Mouse (Mus musculus) intestine, postnatal 0 days (tissue): ENCODE measurements around the gene Yipf2. TPM values are rescaled to one million over a fixed set of nuclear protein-coding genes. Genes with fewer than 3 reads are reported as not detected.

ENCODE experiments used
- ATAC-seq: fragments of 200-750 bp; cut with Nextera tagmentation; 2 replicates; pipeline ENCODE4 v1.8.0; 2017; ENCODE audit warnings: mild to moderate bottlenecking, moderate TSS enrichment, moderate library complexity
- H3K27ac ChIP-seq: fragments of 300-500 bp; sonication (generic); 2 replicates; pipeline ENCODE4 v1.5.1; 2014; ENCODE audit warnings: mild to moderate bottlenecking, low read depth, low read length, moderate library complexity
- H3K27me3 ChIP-seq: fragments of 300-500 bp; sonication (generic); replicated peaks from 2 replicates; pipeline ENCODE4 v1.6.1; 2014; ENCODE audit warnings: low read length, mixed read lengths; ENCODE audit not compliant: control insufficient read depth, insufficient read depth
- H3K36me3 ChIP-seq: fragments of 300-500 bp; sonication (generic); 2 replicates; pipeline ENCODE4 v1.6.1; 2014; ENCODE audit warnings: mild to moderate bottlenecking, moderate library complexity; ENCODE audit not compliant: control insufficient read depth, insufficient read depth
- H3K4me1 ChIP-seq: fragments of 300-500 bp; sonication (generic); replicated peaks from 2 replicates; pipeline ENCODE4 v1.6.1; 2014; ENCODE audit warnings: antibody characterized with exemption, low read length, mixed read lengths; ENCODE audit not compliant: control insufficient read depth, insufficient read depth
- H3K4me2 ChIP-seq: fragments of 300-500 bp; sonication (generic); replicated peaks from 2 replicates; pipeline ENCODE4 v1.6.1; 2014; ENCODE audit warnings: low read depth, mild to moderate bottlenecking, moderate library complexity
- H3K4me3 ChIP-seq: fragments of 300-500 bp; sonication (generic); 2 replicates; pipeline ENCODE4 v1.5.1; 2014; ENCODE audit warnings: low read depth, low read length
- H3K9ac ChIP-seq: fragments of 300-500 bp; sonication (generic); 2 replicates; pipeline ENCODE4 v1.6.1; 2014; ENCODE audit warnings: mild to moderate bottlenecking, low read depth, low read length
- H3K9me3 ChIP-seq: fragments of 300-500 bp; sonication (generic); 2 replicates; pipeline ENCODE4 v1.6.1; 2016; ENCODE audit warnings: mixed run types; ENCODE audit not compliant: control insufficient read depth
- CTCF ChIP-seq: sonication (generic); IDR thresholded peaks from 2 replicates; pipeline ENCODE4 v1.5.1; 2016; ENCODE audit warnings: low read depth, mild to moderate bottlenecking, control low read depth, antibody characterized with exemption, moderate library complexity
- WGBS: fragments of 180-500 bp; shearing (Covaris S2); extraction: QIAGEN DNeasy Blood & Tissue Kit; methylation state at CpG from one replicate; pipeline ENCODE4 v1.1.7; 2014; 5-methylcytosine and 5-hydroxymethylcytosine counted together
- polyA plus RNA-seq: library from polyadenylated mRNA; unstranded; fragments of >200 nt; fragmentation: Nextera tagmentation; extraction: Ambion mirVana; gene quantifications from 2 replicates; pipeline ENCODE4 v1.2.1, GENCODE M21; 2015

The Yipf2 gene
- polyA plus RNA-seq, 1 experiment from 2014 or later: 19.2 TPM

GRCm38 (mm10) chr9:21578226-21578625 lies 14.4 kb downstream of the Yipf2 start:
- WGBS: 63% methylated on average over 3 of the region's 3 CpGs

GRCm38 (mm10) chr9:21576286-21576685 lies 16.3 kb downstream of the Yipf2 start:
- 89% methylated on average over 1 of the region's 1 CpGs for WGBS
- TF ChIP-seq CTCF: no peak
- no peak for ATAC-seq
- Histone ChIP-seq H3K27ac (no peak overlapping the region), H3K9me3 (no peaks in the 10 kb centered on the region), H3K4me2 (no peak overlapping the region), H3K4me1 (no peaks in the 10 kb centered on the region), H3K27me3 (no peaks in the 10 kb centered on the region), H3K9ac (no peak overlapping the region), H3K36me3 (peaks cover 77% of the 10 kb centered on the region), H3K4me3 (no peak overlapping the region)

More at GRCm38 (mm10) chr9:21578226-21578625, 14.4 kb downstream of the Yipf2 start:
- Histone ChIP-seq H3K4me3 (no peak overlapping the region), H3K9ac (no peak overlapping the region), H3K36me3 (peaks cover 74% of the 10 kb centered on the region), H3K27me3 (no peaks in the 10 kb centered on the region), H3K9me3 (no peaks in the 10 kb centered on the region), H3K4me2 (no peak overlapping the region), H3K27ac (no peak overlapping the region), H3K4me1 (no peaks in the 10 kb centered on the region)
- no peak for TF ChIP-seq CTCF
- ATAC-seq: no peak

DNA sequence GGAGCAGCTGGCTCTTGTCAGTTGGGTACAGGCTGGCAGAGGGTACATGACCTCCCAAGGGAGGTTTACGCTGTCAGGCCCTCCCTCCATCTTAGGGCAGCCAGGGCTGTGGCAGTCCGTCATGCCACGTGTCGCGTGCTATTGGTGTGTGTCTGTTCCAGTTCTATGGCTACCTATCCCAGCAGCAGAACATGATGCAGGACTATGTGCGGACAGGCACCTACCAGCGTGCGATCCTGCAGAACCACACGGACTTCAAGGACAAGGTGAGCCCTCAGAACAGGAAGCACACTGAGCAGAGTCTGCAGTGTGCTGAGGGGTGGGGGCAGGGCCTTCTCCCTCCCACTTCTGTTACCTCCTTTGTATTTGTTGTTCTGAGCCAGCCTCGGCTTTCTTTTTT lies 17.4 kb downstream of the Yipf2 start:
- H3K27me3 ChIP-seq: no peaks in the 10 kb centered on the region
- no peak for TF ChIP-seq CTCF
- H3K27ac ChIP-seq: no peak overlapping the region
- no peaks in the 10 kb centered on the region for H3K9me3 ChIP-seq
- H3K4me3 ChIP-seq: no peak overlapping the region
- ATAC-seq: no peak
- H3K4me2 ChIP-seq: no peak overlapping the region
- 93% methylated on average over 10 of the region's 10 CpGs for WGBS
- H3K4me1 ChIP-seq: no peaks in the 10 kb centered on the region
- peaks cover 83% of the 10 kb centered on the region for H3K36me3 ChIP-seq
- no peak overlapping the region for H3K9ac ChIP-seq

DNA sequence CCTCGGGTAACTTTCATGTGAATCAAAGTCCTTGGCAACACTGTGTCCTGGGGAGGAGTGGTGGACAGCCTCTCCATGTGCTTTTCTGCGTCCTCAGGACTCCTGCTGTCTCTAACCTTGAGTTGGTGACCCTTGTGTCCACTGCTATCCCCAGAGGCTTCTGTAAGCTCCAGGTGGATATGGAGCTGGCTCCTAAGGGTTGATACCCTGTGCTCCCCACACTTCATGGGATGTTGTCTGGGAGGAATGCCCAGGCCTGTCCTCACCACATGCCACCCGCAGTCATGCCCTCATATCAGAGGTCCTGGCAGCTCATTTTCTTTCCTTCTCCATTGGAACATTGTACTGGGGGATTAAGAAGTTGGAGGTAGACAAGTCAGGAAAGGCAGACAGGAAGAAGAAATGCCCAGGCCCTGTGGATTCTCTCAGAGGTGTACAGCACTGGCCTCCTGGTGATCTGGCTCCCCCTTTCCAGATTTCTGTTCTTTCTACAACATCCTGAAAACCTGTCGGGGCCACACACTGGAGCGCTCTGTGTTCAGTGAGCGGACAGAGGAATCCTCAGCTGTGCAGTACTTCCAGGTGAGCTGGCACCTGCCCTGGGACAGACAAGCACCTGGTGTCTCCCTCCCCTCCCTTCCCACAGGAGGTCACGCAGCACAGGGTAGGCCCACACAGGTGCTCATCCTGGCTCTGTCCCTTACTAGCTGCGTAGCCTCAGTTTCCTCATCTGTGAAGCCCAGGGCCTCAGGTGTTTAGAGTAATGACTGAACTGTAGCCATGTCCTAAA lies 18.4 kb downstream of the Yipf2 start:
- H3K4me3 ChIP-seq: no peak overlapping the region
- no peaks in the 10 kb centered on the region for H3K27me3 ChIP-seq
- H3K9ac ChIP-seq: no peak overlapping the region
- TF ChIP-seq CTCF: no peak
- H3K4me1 ChIP-seq: no peaks in the 10 kb centered on the region
- H3K9me3 ChIP-seq: no peaks in the 10 kb centered on the region
- H3K27ac ChIP-seq: peak overlapping the region; percentile 23; the same call in 1 of the 2 replicates
- peaks cover 82% of the 10 kb centered on the region for H3K36me3 ChIP-seq
- WGBS: 92% methylated on average over 8 of the region's 8 CpGs
- no peak overlapping the region for H3K4me2 ChIP-seq
- ATAC-seq: no peak

GRCm38 (mm10) chr9:21568657-21569255 lies 23.9 kb downstream of the Yipf2 start:
- Histone ChIP-seq H3K4me1 (no peaks in the 10 kb centered on the region), H3K27me3 (no peaks in the 10 kb centered on the region), H3K27ac (no peak overlapping the region), H3K4me3 (no peak overlapping the region), H3K36me3 (peaks cover 38% of the 10 kb centered on the region), H3K4me2 (no peak overlapping the region), H3K9me3 (no peaks in the 10 kb centered on the region), H3K9ac (no peak overlapping the region)
- WGBS: 82% methylated on average over 8 of the region's 8 CpGs
- ATAC-seq: no peak
- no peak for TF ChIP-seq CTCF

DNA sequence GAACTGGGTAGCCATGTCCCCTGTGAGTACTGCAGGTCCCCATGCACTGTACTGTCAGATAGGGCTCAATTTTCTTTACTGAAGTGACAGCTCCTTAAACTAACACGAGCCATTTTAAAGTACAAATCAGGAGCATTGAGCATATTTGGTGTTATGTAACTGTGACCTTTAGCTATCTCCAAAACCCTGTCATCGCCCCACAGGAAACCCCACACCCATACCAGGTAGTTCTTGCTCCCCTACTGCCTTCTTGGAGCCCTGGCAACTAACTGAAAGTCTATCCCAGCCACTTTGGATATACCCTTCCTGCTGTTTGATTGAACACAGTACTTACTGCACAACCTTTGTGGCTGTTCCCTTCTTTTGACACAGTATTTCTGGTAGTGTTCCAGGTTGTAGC lies 25.6 kb downstream of the Yipf2 start:
- no peak overlapping the region for H3K9ac ChIP-seq
- H3K4me3 ChIP-seq: no peak overlapping the region
- no peaks in the 10 kb centered on the region for H3K27me3 ChIP-seq
- no peak overlapping the region for H3K27ac ChIP-seq
- no peak for ATAC-seq
- H3K4me1 ChIP-seq: no peaks in the 10 kb centered on the region
- H3K4me2 ChIP-seq: no peak overlapping the region
- WGBS: 67% methylated on average over 2 of the region's 2 CpGs
- H3K9me3 ChIP-seq: no peaks in the 10 kb centered on the region
- no peak for TF ChIP-seq CTCF
- peaks cover 24% of the 10 kb centered on the region for H3K36me3 ChIP-seq
